12 mouse cellular contexts compared by ENCODE assay signal in the genomic region with DNA sequence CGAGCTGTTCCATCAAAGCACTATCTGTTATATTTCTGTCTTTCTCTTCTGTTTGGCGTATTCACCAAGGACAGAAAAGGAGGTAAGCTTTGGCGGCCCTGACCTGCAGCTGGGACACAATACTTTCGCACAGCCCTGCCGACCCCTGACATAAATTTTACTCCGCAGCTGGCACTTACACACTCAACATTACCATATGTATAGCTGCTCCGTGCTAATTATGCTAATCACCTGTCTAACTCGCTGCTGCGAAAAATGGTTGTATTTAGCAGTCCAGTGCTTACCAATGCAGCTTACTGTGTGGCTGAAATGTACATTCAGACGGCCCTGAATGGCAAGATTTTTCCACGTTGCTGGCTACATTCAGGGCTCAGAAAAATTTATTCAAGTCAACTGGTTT. TPM values are rescaled to one million over a fixed set of nuclear protein-coding genes. Genes with fewer than 3 reads are reported as not detected.
DNase-seq lines count a peak whose midpoint lies in the region; ATAC-seq and TF ChIP-seq lines count a peak whose summit lies in the region.
"Had no signal": no experiment of that assay in that cellular context is flagged by ENCODE, and none has a peak within 500 bp of the region (broad histone marks: within the 10 kb centered on the region; RNA-seq: fewer than 3 reads in every experiment).

No protein-coding gene starts in this region.

- peaks cover 96% of the 10 kb centered on the region for H3K4me1 ChIP-seq in kidney, embryonic 15.5 days
- H3K4me1 ChIP-seq in forebrain, embryonic 15.5 days, result peaks cover 80% of the 10 kb centered on the region
- peaks cover 78% of the 10 kb centered on the region for H3K4me1 ChIP-seq in limb, embryonic 14.5 days (ENCODE audit: control insufficient read depth, insufficient read depth, low read length)
- peaks cover 91% of the 10 kb centered on the region for H3K4me1 ChIP-seq in stomach, embryonic 14.5 days (ENCODE audit: control insufficient read depth, insufficient read depth, low read length)

- H3K4me2 ChIP-seq in kidney, embryonic 15.5 days, result 0 out of 2 replicates have a peak overlapping the region, but pooled peaks have one; percentile 27
- peak overlapping the region; percentile 27 for H3K4me2 ChIP-seq in forebrain, embryonic 15.5 days (replicated peaks)
- 0 out of 2 replicates have a peak overlapping the region, but pooled peaks have one; percentile 4 for H3K4me2 ChIP-seq in limb, embryonic 14.5 days (replicated peaks; ENCODE audit: low read depth, low read length, severe bottlenecking)
- peak overlapping the region; percentile 95 for H3K4me2 ChIP-seq in stomach, embryonic 14.5 days (replicated peaks; ENCODE audit: low read depth, low read length)
- H3K4me2 ChIP-seq: heart, embryonic 12.5 days had no signal

- no peaks in the 10 kb centered on the region for H3K27me3 ChIP-seq in kidney, embryonic 15.5 days
- peaks cover 5% of the 10 kb centered on the region for H3K27me3 ChIP-seq in forebrain, embryonic 15.5 days
- no peaks in the 10 kb centered on the region for H3K27me3 ChIP-seq in limb, embryonic 14.5 days (ENCODE audit: control insufficient read depth, insufficient read depth, low read length)
- H3K27me3 ChIP-seq in stomach, embryonic 14.5 days (ENCODE audit: control insufficient read depth, insufficient read depth, low read length), result no peaks in the 10 kb centered on the region
- H3K27me3 ChIP-seq: heart, embryonic 12.5 days; Patski had no signal

- ATAC-seq in kidney, embryonic 15.5 days (replicated peaks; ENCODE audit: low FRiP score), result no peak
- ATAC-seq in forebrain, embryonic 15.5 days (replicated peaks), result peak; percentile 87
- ATAC-seq in limb, embryonic 14.5 days (ENCODE audit: low FRiP score, low read depth), result no peak
- no peak for ATAC-seq in stomach, embryonic 14.5 days (ENCODE audit: insufficient number of reproducible peaks, insufficient read depth, low FRiP score, low read depth)
- ATAC-seq: Patski had no signal

- peaks cover 13% of the 10 kb centered on the region; the same call in 1 of the 2 replicates for H3K36me3 ChIP-seq in kidney, embryonic 15.5 days
- no peaks in the 10 kb centered on the region for H3K36me3 ChIP-seq in forebrain, embryonic 15.5 days
- peaks cover 29% of the 10 kb centered on the region for H3K36me3 ChIP-seq in limb, embryonic 14.5 days (ENCODE audit: control insufficient read depth, insufficient read depth, low read length)
- peaks cover 20% of the 10 kb centered on the region; the same call in 1 of the 2 replicates for H3K36me3 ChIP-seq in stomach, embryonic 14.5 days (ENCODE audit: control insufficient read depth, insufficient read depth, low read length)

- no peak for TF ChIP-seq POLR2A in limb, embryonic 14.5 days (IDR thresholded peaks at IDR 0.05; ENCODE audit: borderline replicate concordance, extremely low read depth, insufficient read depth, insufficient read length)

- no peak overlapping the region for H3K27ac ChIP-seq in kidney, embryonic 15.5 days
- H3K27ac ChIP-seq in forebrain, embryonic 15.5 days (replicated peaks), result peak overlapping the region; percentile 53
- no peak overlapping the region for H3K27ac ChIP-seq in limb, embryonic 14.5 days (replicated peaks; ENCODE audit: low read depth, low read length)
- peak overlapping the region; percentile 85; the same call in 1 of the 2 replicates for H3K27ac ChIP-seq in stomach, embryonic 14.5 days (ENCODE audit: low read length)

- H3K4me3 ChIP-seq in kidney, embryonic 15.5 days (replicated peaks), result no peak overlapping the region
- H3K4me3 ChIP-seq in forebrain, embryonic 15.5 days, result no peak overlapping the region
- no peak overlapping the region for H3K4me3 ChIP-seq in limb, embryonic 14.5 days (replicated peaks; ENCODE audit: low read length)
- H3K4me3 ChIP-seq in stomach, embryonic 14.5 days (ENCODE audit: low read depth, low read length), result peak overlapping the region; percentile 3; the same call in 1 of the 2 replicates
- H3K4me3 ChIP-seq: heart, embryonic 12.5 days had no signal

- no peak for DNase-seq in kidney, postnatal 25 days
- DNase-seq in limb, embryonic 14.5 days (ENCODE audit: low spot score), result no peak
- no peak for DNase-seq in heart, postnatal 4 days
- no peak for DNase-seq in ovary, postnatal 10 days (ENCODE audit: low spot score)
- DNase-seq in right cerebral cortex, postnatal 25 days, result no peak
- DNase-seq: cerebellum, adult 9-11 months; kidney, postnatal 14 days had no signal

- no peaks in the 10 kb centered on the region for H3K9me3 ChIP-seq in kidney, embryonic 15.5 days (replicated peaks)
- no peaks in the 10 kb centered on the region for H3K9me3 ChIP-seq in forebrain, embryonic 15.5 days
- no peaks in the 10 kb centered on the region for H3K9me3 ChIP-seq in limb, embryonic 14.5 days (ENCODE audit: control insufficient read depth, low read length)
- H3K9me3 ChIP-seq in stomach, embryonic 14.5 days (ENCODE audit: control insufficient read depth, low read depth, low read length), result no peaks in the 10 kb centered on the region
- H3K9me3 ChIP-seq: heart, embryonic 12.5 days had no signal

- WGBS in kidney, embryonic 15.5 days, result 33% methylated on average over 11 of the region's 11 CpGs
- 5% methylated on average over 11 of the region's 11 CpGs for WGBS in forebrain, embryonic 15.5 days
- WGBS in limb, embryonic 14.5 days, result 38% methylated on average over 11 of the region's 11 CpGs
- 32% methylated on average over 11 of the region's 11 CpGs for WGBS in stomach, embryonic 14.5 days

- no peak overlapping the region for H3K9ac ChIP-seq in kidney, embryonic 15.5 days
- no peak overlapping the region for H3K9ac ChIP-seq in forebrain, embryonic 15.5 days (replicated peaks)
- H3K9ac ChIP-seq in limb, embryonic 14.5 days (ENCODE audit: low read depth, low read length, severe bottlenecking), result no peak overlapping the region
- peak overlapping the region; percentile 21; the same call in 1 of the 2 replicates for H3K9ac ChIP-seq in stomach, embryonic 14.5 days (replicated peaks; ENCODE audit: low read depth, low read length)
- H3K9ac ChIP-seq: heart, embryonic 12.5 days had no signal

RNA-seq across cellular contexts. Expression of a gene that starts 18.8 kb away (rescaled TPM):
- polyA plus RNA-seq in kidney, embryonic 15.5 days (2015; fragmentation: Nextera tagmentation; extraction: Ambion mirVana), result 15.8 and 17.3 TPM in 2 replicates
- 9.0 and 10.2 TPM in 2 replicates for polyA plus RNA-seq in forebrain, embryonic 15.5 days (2015; fragmentation: Nextera tagmentation; extraction: Ambion mirVana)
- 45.9 and 67.7 TPM in 2 replicates for polyA plus RNA-seq in limb, embryonic 14.5 days (2012; rRNA removed)
- 31.0 and 36.6 TPM in 2 replicates for polyA plus RNA-seq in limb, embryonic 14.5 days (2014; fragmentation: Nextera tagmentation; extraction: Ambion mirVana)
- polyA plus RNA-seq in stomach, embryonic 14.5 days (2014; fragmentation: Nextera tagmentation; extraction: Ambion mirVana), result 71.5 and 79.8 TPM in 2 replicates
- total RNA-seq in heart, postnatal 4 days (2021), result 10 to 100 TPM; 23.7 to 25.5 TPM

RNA-seq across cellular contexts. Expression of a gene that starts 57.5 kb away (rescaled TPM):
- polyA plus RNA-seq in kidney, embryonic 15.5 days (2015; fragmentation: Nextera tagmentation; extraction: Ambion mirVana), result 21.8 and 22.1 TPM in 2 replicates
- polyA plus RNA-seq in forebrain, embryonic 15.5 days (2015; fragmentation: Nextera tagmentation; extraction: Ambion mirVana), result 13.2 and 14.5 TPM in 2 replicates
- polyA plus RNA-seq in limb, embryonic 14.5 days (2012; rRNA removed), result 20.6 and 22.8 TPM in 2 replicates
- polyA plus RNA-seq in limb, embryonic 14.5 days (2014; fragmentation: Nextera tagmentation; extraction: Ambion mirVana), result 20.5 and 20.6 TPM in 2 replicates
- 21.9 and 24.3 TPM in 2 replicates for polyA plus RNA-seq in stomach, embryonic 14.5 days (2014; fragmentation: Nextera tagmentation; extraction: Ambion mirVana)
- 10 to 100 TPM in 1 of 2 experiments, 1 to 10 TPM in 1; 9.7 to 11.1 TPM for total RNA-seq in heart, postnatal 4 days (2021)

Comparison
In these comparisons a context has a peak if more than half of its experiments do, and no peak if none do; other contexts are left out.
1. H3K27ac ChIP-seq: peak in forebrain, embryonic 15.5 days (single experiment) and stomach, embryonic 14.5 days (single experiment); none in kidney, embryonic 15.5 days (single experiment) and limb, embryonic 14.5 days (single experiment).
2. H3K4me2 ChIP-seq: peak in every context shown above with its lines; median percentile 95 in stomach, embryonic 14.5 days; 27 in kidney, embryonic 15.5 days; 27 in forebrain, embryonic 15.5 days; 4 in limb, embryonic 14.5 days.